Mouse (Mus musculus): ENCODE results near the gene Creb5. TPM values are rescaled to one million over a fixed set of nuclear protein-coding genes. Genes with fewer than 3 reads are reported as not detected.

Gene Creb5
- polyA plus RNA-seq, 1 experiment = 0.30 TPM

DNA sequence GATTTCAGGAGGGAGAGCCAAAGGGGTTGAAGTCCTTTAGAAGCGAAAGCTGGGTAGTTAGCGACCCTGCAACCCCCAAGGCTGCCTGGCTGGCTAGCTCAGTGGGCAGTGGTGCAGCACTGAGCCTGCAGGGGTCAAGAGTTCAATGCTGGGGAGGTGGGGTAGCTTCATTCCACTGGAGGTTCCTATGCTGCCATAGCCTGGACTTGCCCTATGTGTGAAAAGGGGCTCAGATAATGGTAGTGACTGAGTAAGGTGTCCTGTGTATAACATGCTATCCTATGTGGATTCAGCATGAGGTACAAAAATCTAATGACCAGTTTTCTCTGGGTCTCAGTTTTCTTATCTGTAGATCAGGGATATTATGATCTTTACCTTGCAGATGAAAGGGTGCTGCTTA, 182.6 kb downstream of the Creb5 start:
- DNase-seq (ENCODE audit: low read depth, low spot score) = no peak
- WGBS = 64% methylated on average over 2 of the region's 2 CpGs

- 62% methylated on average over 8 of the region's 8 CpGs for WGBS
- DNase-seq (ENCODE audit: low read depth, low spot score) = no peak
Measured at GRCm38 (mm10) chr6:53470559-53470958, 183.5 kb downstream of the Creb5 start.

- DNase-seq (ENCODE audit: low read depth, low spot score) = no peak
- WGBS = 57% methylated on average over 9 of the region's 9 CpGs
Measured at GRCm38 (mm10) chr6:53470999-53471591, 184.0 kb downstream of the Creb5 start.

GRCm38 (mm10) chr6:53472751-53473150, 185.7 kb downstream of the Creb5 start:
- 86% methylated on average over 7 of the region's 7 CpGs for WGBS
- DNase-seq (ENCODE audit: low read depth, low spot score) = no peak

- 83% methylated on average over 5 of the region's 5 CpGs for WGBS
- DNase-seq (ENCODE audit: low read depth, low spot score) = no peak
Measured at GRCm38 (mm10) chr6:53477501-53477900, 190.4 kb downstream of the Creb5 start.

DNA sequence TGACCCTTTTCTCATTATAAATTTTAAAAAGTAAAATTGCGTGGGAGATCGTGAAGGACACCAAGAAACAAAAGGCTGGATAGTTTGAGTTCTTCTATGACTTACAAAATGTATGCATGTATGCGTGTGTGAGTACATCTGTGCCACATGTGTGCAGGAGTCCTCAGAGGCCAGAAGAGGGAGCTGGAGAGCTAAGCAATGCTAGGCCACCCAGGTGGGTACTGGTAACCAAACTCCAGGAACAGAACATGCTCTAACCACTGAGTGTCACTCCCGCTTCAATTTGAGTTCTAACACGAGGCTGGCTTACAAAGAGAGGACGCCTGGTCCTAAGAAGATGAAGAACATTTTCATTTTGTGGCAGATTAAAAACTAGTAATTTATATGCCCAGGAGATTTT, 203.8 kb downstream of the Creb5 start:
- WGBS = 95% methylated on average over 6 of the region's 6 CpGs
- DNase-seq (ENCODE audit: low read depth, low spot score) = no peak

- no peak for DNase-seq (ENCODE audit: low read depth, low spot score)
- WGBS = 85% methylated on average over 4 of the region's 4 CpGs
Measured at GRCm38 (mm10) chr6:53491331-53491730, 204.3 kb downstream of the Creb5 start.

- no peak for DNase-seq (ENCODE audit: low read depth, low spot score)
- 56% methylated on average over 5 of the region's 5 CpGs for WGBS
Measured at GRCm38 (mm10) chr6:53493864-53494263, 206.8 kb downstream of the Creb5 start.

DNA sequence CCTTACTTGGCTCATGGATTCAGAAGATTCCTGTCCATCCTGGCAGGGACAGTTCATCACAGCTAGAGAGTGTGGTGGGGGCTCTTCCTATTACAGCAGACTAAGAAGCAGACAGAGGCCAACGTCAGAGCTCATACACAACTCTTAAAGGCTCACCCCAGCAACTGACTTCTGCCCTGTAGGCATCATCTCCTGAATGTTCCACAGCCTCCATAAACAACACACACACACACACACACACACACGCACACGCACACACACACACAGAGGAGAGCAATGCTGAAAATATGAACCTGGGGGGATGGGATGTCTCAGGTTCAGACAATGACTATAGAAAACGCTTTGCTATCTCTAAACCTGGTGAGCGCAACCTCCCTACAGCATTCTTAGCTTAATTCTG, 208.6 kb downstream of the Creb5 start:
- 81% methylated on average over 5 of the region's 5 CpGs for WGBS
- DNase-seq (ENCODE audit: low read depth, low spot score) = no peak

- DNase-seq (ENCODE audit: low read depth, low spot score) = no peak
- 54% methylated on average over 4 of the region's 4 CpGs for WGBS
Measured at GRCm38 (mm10) chr6:53496325-53496753, 209.3 kb downstream of the Creb5 start.

DNA sequence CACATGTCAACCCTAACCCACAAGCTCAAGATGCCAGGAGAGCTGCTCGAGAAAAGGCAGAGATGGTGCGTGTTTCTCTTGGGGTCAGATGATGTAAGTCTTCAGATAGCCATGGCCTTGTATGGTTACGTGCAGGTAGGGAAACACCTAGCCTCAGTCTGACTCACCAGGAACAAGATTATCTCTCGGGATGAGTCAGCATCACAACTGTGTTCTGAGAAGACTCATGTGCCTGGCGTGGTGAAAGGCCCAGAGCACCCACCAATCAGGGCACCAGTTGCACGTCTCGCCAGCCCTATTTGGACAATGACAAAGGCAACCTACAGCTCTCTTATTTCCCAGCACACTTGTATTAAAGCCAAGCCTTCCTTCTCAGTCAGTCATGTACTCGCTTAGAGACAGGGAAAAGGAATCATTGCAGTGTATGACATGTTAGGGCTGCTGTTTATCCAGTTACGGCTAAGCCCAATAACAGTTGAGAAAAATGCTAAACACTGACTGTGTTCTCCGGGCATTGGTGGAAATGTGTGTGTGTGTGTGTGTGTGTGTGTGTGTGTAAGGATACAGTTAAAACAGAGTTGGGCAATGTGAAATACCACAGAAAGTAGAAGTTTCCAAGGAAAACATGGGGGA, 210.9 kb downstream of the Creb5 start:
- DNase-seq (ENCODE audit: low read depth, low spot score) = no peak
- WGBS = 75% methylated on average over 10 of the region's 10 CpGs

DNA sequence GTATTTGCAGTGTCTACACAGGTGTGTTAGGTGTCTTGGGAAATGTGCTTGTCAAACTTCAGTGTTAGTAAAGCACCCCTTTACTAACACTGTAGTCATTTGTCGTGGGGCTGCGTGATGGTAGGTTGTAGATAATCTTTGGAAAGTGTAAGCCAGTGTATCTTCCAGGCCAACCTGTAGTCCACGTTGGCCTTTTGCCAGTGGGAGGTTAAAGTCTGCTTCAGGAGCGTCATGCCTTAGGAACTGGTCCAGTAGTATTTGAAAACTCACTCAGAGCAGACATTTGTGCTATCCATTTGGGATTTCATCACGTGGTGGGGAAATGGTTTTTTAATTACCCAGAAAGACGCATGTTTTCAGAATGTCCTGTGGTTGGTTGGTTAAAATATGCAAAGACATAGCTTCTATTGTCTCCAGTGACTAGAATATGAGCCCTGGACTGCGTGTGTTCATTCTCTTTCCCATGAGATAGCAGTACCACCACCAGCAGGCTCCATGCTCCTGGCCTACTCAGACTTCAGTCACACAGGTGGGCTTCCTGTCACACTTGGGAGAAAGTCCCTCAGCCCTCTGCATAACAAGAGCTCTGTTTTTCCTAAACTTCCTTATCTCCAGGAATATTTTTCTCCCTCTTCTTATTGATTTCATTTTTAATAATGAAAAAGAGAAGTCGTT, 212.7 kb downstream of the Creb5 start:
- DNase-seq (ENCODE audit: low read depth, low spot score) = no peak
- 64% methylated on average over 8 of the region's 8 CpGs for WGBS

GRCm38 (mm10) chr6:53501236-53501635, 214.2 kb downstream of the Creb5 start:
- no peak for DNase-seq (ENCODE audit: low read depth, low spot score)
- WGBS = 69% methylated on average over 1 of the region's 1 CpGs

DNA sequence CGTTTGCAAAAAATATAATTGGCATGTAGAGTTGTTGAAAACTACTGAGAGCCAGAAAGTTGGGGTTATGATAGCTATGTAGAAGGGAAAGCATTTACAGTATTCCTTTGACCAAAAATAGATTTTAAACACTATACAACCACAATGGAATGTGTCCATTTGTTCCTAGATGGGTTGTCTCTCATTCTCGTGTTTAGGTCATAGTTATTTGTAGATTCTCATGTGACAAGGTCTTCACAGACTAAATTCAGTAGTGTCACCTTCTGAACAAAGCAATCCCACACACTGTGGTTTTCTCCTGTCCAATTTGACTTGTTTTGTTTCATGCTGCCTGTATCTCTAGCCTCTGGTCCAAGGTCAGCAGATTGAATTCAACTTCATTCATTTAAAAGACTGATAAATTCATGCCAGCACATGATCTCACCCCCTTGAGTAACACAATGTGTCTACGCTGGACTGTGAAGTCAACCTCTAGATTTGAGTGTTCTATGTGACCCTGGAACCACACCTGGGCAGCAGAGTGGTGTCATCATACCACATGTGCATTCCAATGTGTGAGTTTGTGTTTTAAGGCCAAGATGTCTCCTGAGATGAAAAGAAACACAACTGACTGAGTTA, 220.0 kb downstream of the Creb5 start:
- 72% methylated on average over 3 of the region's 3 CpGs for WGBS
- DNase-seq (ENCODE audit: low read depth, low spot score) = no peak

- no peak for DNase-seq (ENCODE audit: low read depth, low spot score)
- WGBS = 70% methylated on average over 3 of the region's 3 CpGs
Measured at GRCm38 (mm10) chr6:53508847-53509494, 221.9 kb downstream of the Creb5 start.

DNA sequence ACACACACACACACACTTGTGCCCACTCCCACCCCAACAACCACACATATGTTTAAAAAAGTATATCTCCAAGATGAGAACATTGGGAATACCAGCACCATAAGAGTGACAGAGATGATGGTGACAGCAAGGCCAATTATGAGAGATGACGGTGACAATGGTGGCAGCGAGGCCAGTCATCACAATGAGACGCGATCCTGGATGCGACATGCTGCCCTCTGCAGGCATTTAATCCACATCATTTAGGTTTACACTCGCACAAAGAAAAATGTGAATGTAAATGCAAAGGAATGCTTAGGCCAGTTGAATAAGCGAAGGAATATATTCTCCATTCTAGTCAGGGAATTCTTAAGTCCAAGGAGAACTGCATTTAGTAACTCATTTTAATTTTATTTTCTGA, 222.9 kb downstream of the Creb5 start:
- WGBS = 79% methylated on average over 7 of the region's 7 CpGs
- no peak for DNase-seq (ENCODE audit: low read depth, low spot score)

DNA sequence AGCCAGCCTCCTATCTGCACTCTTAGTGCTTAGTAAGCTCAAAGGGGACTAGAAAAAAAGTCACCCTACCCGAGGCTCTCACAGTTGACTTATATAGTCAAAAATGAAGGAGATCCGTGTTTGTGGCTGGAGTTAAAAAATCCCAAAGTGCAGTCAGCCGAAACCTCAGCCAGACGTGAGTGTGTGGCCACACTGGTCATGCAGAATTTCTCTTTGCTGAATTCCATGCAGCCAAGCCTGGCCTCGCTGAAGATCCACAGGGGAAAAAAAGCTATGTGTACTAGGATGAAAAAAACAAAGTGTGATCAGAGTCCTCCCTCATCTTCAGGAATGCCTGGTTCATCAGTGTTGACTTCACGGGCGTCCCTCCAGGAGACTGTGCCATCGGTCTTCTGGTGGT, 225.2 kb downstream of the Creb5 start:
- no peak for DNase-seq (ENCODE audit: low read depth, low spot score)
- 82% methylated on average over 8 of the region's 8 CpGs for WGBS

- no peak for DNase-seq (ENCODE audit: low read depth, low spot score)
- WGBS = 89% methylated on average over 2 of the region's 2 CpGs
Measured at GRCm38 (mm10) chr6:53513380-53513779, 226.3 kb downstream of the Creb5 start.

DNA sequence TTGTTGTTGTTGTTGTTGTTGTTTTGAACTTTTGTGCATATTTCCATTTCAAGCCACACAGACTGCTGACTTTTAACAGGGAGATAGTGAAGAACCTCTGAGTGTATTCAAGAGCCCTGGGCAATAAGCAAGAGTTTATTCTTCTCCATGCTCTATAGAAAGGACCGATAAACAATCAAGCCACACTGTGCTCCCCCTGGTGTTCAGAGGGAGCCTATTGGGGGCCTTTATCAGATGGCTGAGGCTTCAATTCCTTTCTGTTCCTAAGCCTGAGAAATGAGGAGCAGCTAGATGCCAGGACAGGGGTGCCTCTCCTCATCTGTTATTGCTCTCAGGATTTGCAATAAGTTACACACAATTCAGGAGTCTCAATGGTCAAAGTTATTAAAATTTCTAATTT, 227.8 kb downstream of the Creb5 start:
- WGBS = 49% methylated on average over 1 of the region's 1 CpGs
- no peak for DNase-seq (ENCODE audit: low read depth, low spot score)

GRCm38 (mm10) chr6:53515611-53516010, 228.5 kb downstream of the Creb5 start:
- WGBS = 57% methylated on average over 4 of the region's 4 CpGs
- no peak for DNase-seq (ENCODE audit: low read depth, low spot score)

Data from large intestine, adult 2 months (tissue).